Mouse (Mus musculus): ENCODE results near the gene Tmem196.
"Not testable (repeated sequence)": the region's sequence is repeated elsewhere in the genome, so short reads cannot be mapped to it uniquely, and the experiment has no call there.

Gene Tmem196

GRCm38 (mm10) chr12:119945589-119946310 lies at the start of gene Tmem196:
Tmem196 (plus strand) TSS chr12:119945822.
- DNase-seq (ENCODE audit: low read depth, low spot score): no peak

- no peak for DNase-seq (ENCODE audit: low read depth, low spot score)
Observed at GRCm38 (mm10) chr12:119946311-119946692, 680 bp downstream of the Tmem196 start.

- no peak for DNase-seq (ENCODE audit: low read depth, low spot score)
Observed at GRCm38 (mm10) chr12:119957041-119957440, 11.4 kb downstream of the Tmem196 start.

GRCm38 (mm10) chr12:119960730-119961129 lies 15.1 kb downstream of the Tmem196 start:
- DNase-seq (ENCODE audit: low read depth, low spot score): no peak

GRCm38 (mm10) chr12:119965373-119965772 lies 19.8 kb downstream of the Tmem196 start:
- no peak for DNase-seq (ENCODE audit: low read depth, low spot score)

- DNase-seq (ENCODE audit: low read depth, low spot score): no peak
Observed at GRCm38 (mm10) chr12:119970068-119970467, 24.4 kb downstream of the Tmem196 start.

- peak; percentile 3 for DNase-seq (ENCODE audit: low read depth, low spot score)
Observed at GRCm38 (mm10) chr12:119981731-119982130, 36.1 kb downstream of the Tmem196 start.

- no peak for DNase-seq (ENCODE audit: low read depth, low spot score)
Observed at GRCm38 (mm10) chr12:119998267-119998666, 52.6 kb downstream of the Tmem196 start.

GRCm38 (mm10) chr12:120004280-120004679 lies 58.7 kb downstream of the Tmem196 start:
- DNase-seq (ENCODE audit: low read depth, low spot score): no peak

GRCm38 (mm10) chr12:120014768-120015167 lies 69.1 kb downstream of the Tmem196 start:
- DNase-seq (ENCODE audit: low read depth, low spot score): no peak

GRCm38 (mm10) chr12:120015201-120015600 lies 69.6 kb downstream of the Tmem196 start:
- DNase-seq (ENCODE audit: low read depth, low spot score): no peak

- DNase-seq (ENCODE audit: low read depth, low spot score): not testable (repeated sequence)
Observed at GRCm38 (mm10) chr12:120028089-120028959, 82.7 kb downstream of the Tmem196 start.
